Mouse (Mus musculus): Measurements from ENCODE around the gene Syngr2.

Gene Syngr2

GRCm38 (mm10) chr11:117863174-117863856 is 53.8 kb downstream of the Syngr2 start:
- DNase-seq (ENCODE audit: low read depth, low spot score) = no peak

Measured in retina, postnatal 7 days (tissue).